Mouse (Mus musculus): ENCODE data around the gene Wbp2. TPM values are rescaled to one million over a fixed set of nuclear protein-coding genes. Genes with fewer than 3 reads are reported as not detected.

The Wbp2 gene
- polyA plus RNA-seq, 1 experiment from 2014 or later = 132 TPM

- Histone ChIP-seq H3K4me2 (replicated peaks) (no peak overlapping the region), H3K27ac (no peak overlapping the region), H3K9me3 (no peaks in the 10 kb centered on the region), H3K9ac (replicated peaks) (no peak overlapping the region), H3K4me1 (replicated peaks) (peaks cover 28% of the 10 kb centered on the region), H3K36me3 (peaks cover 19% of the 10 kb centered on the region), H3K4me3 (replicated peaks) (no peak overlapping the region), H3K27me3 (no peaks in the 10 kb centered on the region)
- 92% methylated on average over 6 of the region's 6 CpGs for WGBS
- ATAC-seq = no peak
These were observed 52.2 kb downstream of the Wbp2 start for GRCm38 (mm10) chr11:116034584-116034983.

- H3K4me3 ChIP-seq (replicated peaks) = peak overlapping the region; percentile 67
- 0 out of 2 replicates have a peak, but pooled peaks cover 7% of the 10 kb centered on the region for H3K36me3 ChIP-seq
- peak overlapping the region; percentile 97 for H3K27ac ChIP-seq
- no peaks in the 10 kb centered on the region for H3K27me3 ChIP-seq
- H3K9me3 ChIP-seq = no peaks in the 10 kb centered on the region
- WGBS = 27% methylated on average over 14 of the region's 14 CpGs
- peaks cover 32% of the 10 kb centered on the region for H3K4me1 ChIP-seq (replicated peaks)
- peak; percentile 49 for ATAC-seq
- peak overlapping the region; percentile 88 for H3K9ac ChIP-seq (replicated peaks)
- peak overlapping the region; percentile 93 for H3K4me2 ChIP-seq (replicated peaks)
These were observed 55.6 kb downstream of the Wbp2 start for GRCm38 (mm10) chr11:116030898-116031845.

- ATAC-seq = peak; percentile 96
- H3K27me3 ChIP-seq = no peaks in the 10 kb centered on the region
- H3K4me1 ChIP-seq (replicated peaks) = peaks cover 32% of the 10 kb centered on the region
- no peaks in the 10 kb centered on the region for H3K9me3 ChIP-seq
- peak within 1 kb of the TSS; percentile 88 for H3K9ac ChIP-seq (replicated peaks)
- peak within 1 kb of the TSS; percentile 67 for H3K4me3 ChIP-seq (replicated peaks)
- WGBS = under 1% methylated on average over 63 of the region's 67 CpGs
- peak within 1 kb of the TSS; percentile 97 for H3K27ac ChIP-seq
- H3K36me3 ChIP-seq = 0 out of 2 replicates have a peak, but pooled peaks cover 7% of the 10 kb centered on the region
- peak within 1 kb of the TSS; percentile 93 for H3K4me2 ChIP-seq (replicated peaks)
These were observed 56.5 kb downstream of the Wbp2 start, which contains the start of gene Unk for GRCm38 (mm10) chr11:116030088-116030897. Gene Unk (plus strand): TSS chr11:116030322.

GRCm38 (mm10) chr11:116029086-116029865 lies 57.5 kb downstream of the Wbp2 start:
- Histone ChIP-seq H3K4me2 (replicated peaks) (peak overlapping the region; percentile 58), H3K9me3 (no peaks in the 10 kb centered on the region), H3K4me1 (replicated peaks) (peaks cover 32% of the 10 kb centered on the region), H3K9ac (replicated peaks) (peak overlapping the region; percentile 59), H3K27me3 (no peaks in the 10 kb centered on the region), H3K36me3 (no peaks in the 10 kb centered on the region), H3K27ac (no peak overlapping the region), H3K4me3 (replicated peaks) (peak overlapping the region; percentile 67)
- no peak for ATAC-seq
- 84% methylated on average over 6 of the region's 6 CpGs for WGBS

Other genes starting within 250 kb of the Wbp2 start
- 0.08 and 0.27 TPM in 2 replicates for gene Myo15b, start 228.6 kb downstream of the Wbp2 start, polyA plus RNA-seq (2015; fragmentation: Nextera tagmentation; extraction: Ambion mirVana)
- 0.97 and 1.4 TPM in 2 replicates for gene Smim5, start 187.0 kb downstream of the Wbp2 start, polyA plus RNA-seq (2015; fragmentation: Nextera tagmentation; extraction: Ambion mirVana)
- gene Smim6, start 175.0 kb downstream of the Wbp2 start, polyA plus RNA-seq (2015; fragmentation: Nextera tagmentation; extraction: Ambion mirVana) = 0.84 and 0.93 TPM in 2 replicates
- 52.7 and 53.8 TPM in 2 replicates for gene Sap30bp, start 153.7 kb downstream of the Wbp2 start, polyA plus RNA-seq (2015; fragmentation: Nextera tagmentation; extraction: Ambion mirVana)
- 28.3 and 29.2 TPM in 2 replicates for gene Recql5, start 153.5 kb downstream of the Wbp2 start, polyA plus RNA-seq (2015; fragmentation: Nextera tagmentation; extraction: Ambion mirVana)
- gene Itgb4, start 112.3 kb downstream of the Wbp2 start, polyA plus RNA-seq (2015; fragmentation: Nextera tagmentation; extraction: Ambion mirVana) = 0.15 and 0.43 TPM in 2 replicates
- gene Galk1, start 74.3 kb downstream of the Wbp2 start, polyA plus RNA-seq (2015; fragmentation: Nextera tagmentation; extraction: Ambion mirVana) = 49.2 and 58.9 TPM in 2 replicates
- gene H3f3b, start 59.0 kb downstream of the Wbp2 start, polyA plus RNA-seq (2015; fragmentation: Nextera tagmentation; extraction: Ambion mirVana) = 2,611 and 2,977 TPM in 2 replicates
- 41.1 and 43.7 TPM in 2 replicates for gene Unk, start 56.7 kb downstream of the Wbp2 start, polyA plus RNA-seq (2015; fragmentation: Nextera tagmentation; extraction: Ambion mirVana)
- 1.2 TPM in 2 replicates for gene Unc13d, start 9.0 kb downstream of the Wbp2 start, polyA plus RNA-seq (2015; fragmentation: Nextera tagmentation; extraction: Ambion mirVana)
- 2.0 and 3.4 TPM in 2 replicates for gene Trim47, start 40.2 kb upstream of the Wbp2 start, polyA plus RNA-seq (2015; fragmentation: Nextera tagmentation; extraction: Ambion mirVana)
- 1.3 and 1.8 TPM in 2 replicates for gene Trim65, start 44.1 kb upstream of the Wbp2 start, polyA plus RNA-seq (2015; fragmentation: Nextera tagmentation; extraction: Ambion mirVana)
- gene Mrpl38, start 51.9 kb upstream of the Wbp2 start, polyA plus RNA-seq (2015; fragmentation: Nextera tagmentation; extraction: Ambion mirVana) = 76.2 and 78.3 TPM in 2 replicates
- gene Fbf1, start 81.2 kb upstream of the Wbp2 start, polyA plus RNA-seq (2015; fragmentation: Nextera tagmentation; extraction: Ambion mirVana) = 69.1 and 76.5 TPM in 2 replicates
- gene Ten1, start 111.9 kb upstream of the Wbp2 start, polyA plus RNA-seq (2015; fragmentation: Nextera tagmentation; extraction: Ambion mirVana) = 78.4 and 88.2 TPM in 2 replicates
- gene Acox1, start 112.0 kb upstream of the Wbp2 start, polyA plus RNA-seq (2015; fragmentation: Nextera tagmentation; extraction: Ambion mirVana) = 50.3 and 51.0 TPM in 2 replicates
- gene Evpl, start 151.1 kb upstream of the Wbp2 start, polyA plus RNA-seq (2015; fragmentation: Nextera tagmentation; extraction: Ambion mirVana) = 0.28 and 0.30 TPM in 2 replicates
- 63.4 and 68.5 TPM in 2 replicates for gene Srp68, start 187.2 kb upstream of the Wbp2 start, polyA plus RNA-seq (2015; fragmentation: Nextera tagmentation; extraction: Ambion mirVana)
- gene Galr2, start 193.9 kb upstream of the Wbp2 start, polyA plus RNA-seq (2015; fragmentation: Nextera tagmentation; extraction: Ambion mirVana) = 0.22 and 0.26 TPM in 2 replicates
- gene Exoc7, start 220.2 kb upstream of the Wbp2 start, polyA plus RNA-seq (2015; fragmentation: Nextera tagmentation; extraction: Ambion mirVana) = 92.0 and 104 TPM in 2 replicates
- gene Foxj1, start 248.4 kb upstream of the Wbp2 start, polyA plus RNA-seq (2015; fragmentation: Nextera tagmentation; extraction: Ambion mirVana) = 6.2 and 12.4 TPM in 2 replicates

Measured in midbrain, embryonic 13.5 days (tissue).